Mouse (Mus musculus): ENCODE results near the gene Nubp2.

DNA sequence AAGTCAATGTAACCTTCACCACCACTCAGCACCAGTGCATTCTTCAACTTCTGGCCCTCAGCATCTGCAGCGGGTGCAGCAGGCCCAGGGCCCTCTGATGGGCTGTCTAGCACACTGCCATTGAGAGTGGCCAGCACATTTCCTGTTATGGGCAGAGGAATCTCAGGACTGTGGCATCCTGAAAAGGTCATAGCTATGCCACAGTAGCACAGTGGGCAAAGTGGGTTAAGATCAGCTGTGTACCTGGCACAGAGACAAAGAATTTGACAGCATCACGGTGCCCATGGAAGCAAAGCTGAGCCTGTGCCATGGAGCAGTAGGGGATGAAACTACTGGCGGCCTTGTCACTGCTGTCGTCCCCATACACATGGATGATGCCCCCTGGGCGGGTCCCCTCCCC is 13.0 kb upstream of the Nubp2 start:
- TF ChIP-seq CTCF (IDR thresholded peaks at IDR 0.05) (no peak), EP300 (IDR thresholded peaks at IDR 0.05) (no peak)

All from lung, postnatal 0 days (tissue).